Mouse (Mus musculus) megakaryocyte, embryonic 14.5 days (primary cell): Measurements from ENCODE around the gene Iqca.

ENCODE experiments used
- FLI1 ChIP-seq: IDR thresholded peaks from 2 replicates; pipeline ENCODE4 v1.6.1; 2012; ENCODE audit warnings: low read length, inconsistent platforms, mixed read lengths
- GATA1 ChIP-seq: IDR thresholded peaks from 3 replicates; pipeline ENCODE4 v1.6.1; 2012; ENCODE audit warnings: mixed read lengths, low read length, inconsistent platforms, borderline replicate concordance

DNA sequence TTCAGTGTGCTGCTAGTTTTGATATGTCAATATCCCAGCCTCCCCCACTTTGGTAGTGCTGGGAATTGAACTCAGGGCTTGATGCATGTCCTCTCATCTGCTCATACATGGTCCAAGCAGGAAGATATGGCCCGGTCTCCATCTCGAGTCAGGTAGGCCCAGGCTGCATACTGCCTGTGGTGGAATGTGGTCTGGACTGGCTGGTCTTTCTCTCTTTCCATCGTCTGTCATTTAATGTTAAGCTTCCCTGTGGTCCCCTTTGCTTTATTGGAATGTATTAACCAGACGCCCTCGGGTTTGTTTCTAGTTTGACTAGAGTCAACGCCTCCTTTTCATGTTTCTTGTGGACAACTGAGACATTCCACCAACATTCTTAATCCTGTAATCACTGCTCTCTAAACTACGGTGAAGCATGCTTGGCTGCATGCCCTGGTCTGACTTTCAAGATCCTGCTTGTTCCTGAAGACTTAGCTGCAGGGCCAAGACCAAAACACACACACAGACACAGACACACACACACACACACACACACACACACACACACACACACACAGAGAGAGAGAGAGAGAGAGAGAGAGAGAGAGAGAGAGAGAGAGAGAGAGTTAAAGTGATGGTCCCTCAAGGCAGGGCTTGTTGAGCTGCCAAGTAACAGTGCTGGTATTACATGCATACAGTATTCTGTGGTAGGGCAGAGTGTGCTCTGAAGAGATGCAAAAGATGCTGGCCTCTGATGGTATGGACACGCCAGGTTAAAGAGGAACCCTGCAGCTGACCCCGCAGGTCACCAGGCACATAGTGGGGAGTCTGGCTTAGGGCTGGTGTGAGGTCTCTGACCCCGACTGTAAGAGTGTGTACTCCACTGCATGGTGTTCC, 52.6 kb downstream of the Iqca start:
- TF ChIP-seq GATA1 = no peak
- TF ChIP-seq FLI1 = no peak
